In the genomic region with DNA sequence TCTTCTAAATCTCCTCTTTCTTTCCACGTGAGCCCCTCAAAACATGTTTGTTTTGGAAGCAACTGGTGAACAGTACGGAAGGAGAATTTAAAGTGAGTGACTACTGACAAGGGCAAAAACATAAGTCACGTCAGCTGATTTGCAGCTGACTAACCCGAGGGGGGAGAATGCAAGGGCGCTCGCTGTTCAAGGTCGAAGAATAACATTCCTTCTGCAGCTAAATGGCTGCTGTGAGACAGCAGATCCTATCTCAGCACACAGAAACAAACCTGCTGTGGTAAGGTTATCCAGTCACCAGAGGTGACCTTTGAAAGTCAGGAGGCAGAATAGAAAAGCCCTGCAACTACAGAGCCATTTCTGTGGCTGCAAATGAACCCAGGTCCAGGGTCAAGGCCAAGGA, we compare ENCODE assay signal across 14 mouse cellular contexts. TPM values are rescaled to one million over a fixed set of nuclear protein-coding genes. Genes with fewer than 3 reads are reported as not detected.
A peak's percentile ranks its signal among the peaks of the same experiment; 100 is the strongest.
DNase-seq lines count a peak whose midpoint lies in the region; ATAC-seq and TF ChIP-seq lines count a peak whose summit lies in the region.
"Had no signal": no experiment of that assay in that cellular context is flagged by ENCODE, and none has a peak within 500 bp of the region (broad histone marks: within the 10 kb centered on the region; RNA-seq: fewer than 3 reads in every experiment).

No protein-coding gene starts in this region.

- TF ChIP-seq CTCF in heart, adult 2 months (IDR thresholded peaks at IDR 0.05) = no peak

- TF ChIP-seq EP300 in heart, adult 2 months (IDR thresholded peaks at IDR 0.05; ENCODE audit: insufficient read depth, low read depth, low read length) = peak; percentile 68; the same call in 1 of the 2 replicates

- 33% methylated on average over 7 of the region's 7 CpGs for WGBS in kidney, embryonic 16.5 days
- 15% methylated on average over 7 of the region's 7 CpGs for WGBS in heart, adult 2 months

- H3K4me3 ChIP-seq in kidney, embryonic 16.5 days (ENCODE audit: low read length) = no peak overlapping the region
- H3K4me3 ChIP-seq in heart, adult 2 months = no peak overlapping the region
- H3K4me3 ChIP-seq: embryonic facial prominence, embryonic 15.5 days; gastrocnemius, adult 2 months; hindbrain, embryonic 13.5 days; lung, embryonic 15.5 days had no signal

- H3K9me3 ChIP-seq in kidney, embryonic 16.5 days (ENCODE audit: low read length) = no peaks in the 10 kb centered on the region
- H3K9me3 ChIP-seq: embryonic facial prominence, embryonic 15.5 days; hindbrain, embryonic 13.5 days; lung, embryonic 15.5 days had no signal

- no peak overlapping the region for H3K9ac ChIP-seq in kidney, embryonic 16.5 days (replicated peaks; ENCODE audit: low read length)
- H3K9ac ChIP-seq in heart, adult 2 months (ENCODE audit: low read depth, low read length) = no peak overlapping the region
- H3K9ac ChIP-seq: embryonic facial prominence, embryonic 15.5 days; hindbrain, embryonic 13.5 days; lung, embryonic 15.5 days had no signal

- H3K27me3 ChIP-seq in kidney, embryonic 16.5 days (ENCODE audit: insufficient read depth, low read length) = no peaks in the 10 kb centered on the region
- H3K27me3 ChIP-seq in heart, adult 2 months (ENCODE audit: control insufficient read depth, insufficient read depth, low read length) = no peaks in the 10 kb centered on the region
- H3K27me3 ChIP-seq: embryonic facial prominence, embryonic 15.5 days; hindbrain, embryonic 13.5 days; lung, embryonic 15.5 days had no signal

- no peak for TF ChIP-seq POLR2A in heart, adult 2 months (IDR thresholded peaks at IDR 0.05; ENCODE audit: insufficient read depth, low read depth, low read length)

- intact Hi-C loops in heart, adult 2 months (cut with DNase I) = no loop called here
- intact Hi-C loops in heart, postnatal 14 days (cut with DNase I) = no loop called here

- no peak for ATAC-seq in kidney, embryonic 16.5 days (ENCODE audit: low FRiP score, low TSS enrichment)
- ATAC-seq in inflammation-experienced regulatory T-cells, adult 6 months = no peak
- ATAC-seq: forebrain, embryonic 14.5 days had no signal

- H3K4me2 ChIP-seq in kidney, embryonic 16.5 days (replicated peaks; ENCODE audit: low read depth, low read length) = no peak overlapping the region
- H3K4me2 ChIP-seq: embryonic facial prominence, embryonic 15.5 days; hindbrain, embryonic 13.5 days; lung, embryonic 15.5 days had no signal

- H3K4me1 ChIP-seq in kidney, embryonic 16.5 days (ENCODE audit: insufficient read depth, low read length) = peaks cover 4% of the 10 kb centered on the region; the same call in 1 of the 2 replicates
- H3K4me1 ChIP-seq in heart, adult 2 months (ENCODE audit: control insufficient read depth, insufficient read depth, low read length) = no peaks in the 10 kb centered on the region
- H3K4me1 ChIP-seq: embryonic facial prominence, embryonic 15.5 days; hindbrain, embryonic 13.5 days; lung, embryonic 15.5 days had no signal

- DNase-seq in kidney, adult 11 months = peak; percentile 89
- peak; percentile 28 to 44 for DNase-seq in heart, adult 2 months
- DNase-seq in heart, postnatal 14 days = peak; percentile 16 to 21
- peak; percentile 66 to 77 for DNase-seq in kidney, postnatal 36 days
- DNase-seq in spleen, postnatal 10 days (ENCODE audit: low spot score in 2 of 2) = no peak
- no peak for DNase-seq in spleen, adult 12 weeks (ENCODE audit: low spot score)
- DNase-seq: cerebellum, postnatal 36 days; gastrocnemius, adult 2 months had no signal

- H3K36me3 ChIP-seq in kidney, embryonic 16.5 days (ENCODE audit: insufficient read depth, low read length) = no peaks in the 10 kb centered on the region
- H3K36me3 ChIP-seq in heart, adult 2 months (ENCODE audit: control insufficient read depth, insufficient read depth, low read length) = no peaks in the 10 kb centered on the region; the same call in 1 of the 2 replicates
- H3K36me3 ChIP-seq: embryonic facial prominence, embryonic 15.5 days; hindbrain, embryonic 13.5 days; lung, embryonic 15.5 days had no signal

- H3K27ac ChIP-seq in kidney, embryonic 16.5 days (ENCODE audit: low read length) = no peak overlapping the region
- peak overlapping the region; percentile 61 for H3K27ac ChIP-seq in heart, adult 2 months
- H3K27ac ChIP-seq: embryonic facial prominence, embryonic 15.5 days; gastrocnemius, adult 2 months; hindbrain, embryonic 13.5 days; lung, embryonic 15.5 days had no signal

- no peaks in the 10 kb centered on the region for H3K79me2 ChIP-seq in heart, adult 2 months (replicated peaks; ENCODE audit: control insufficient read depth, insufficient read depth, low read length)

RNA-seq across cellular contexts. Expression of gene Slc16a7, which starts 47.1 kb away (rescaled TPM):
- 9.1 and 9.7 TPM in 2 replicates for polyA plus RNA-seq in kidney, embryonic 16.5 days (2015; fragmentation: Nextera tagmentation; extraction: Ambion mirVana)
- 10 to 100 TPM; 13.3 to 14.4 TPM for total RNA-seq in heart, adult 2 months (2021)
- polyA plus RNA-seq in heart, adult 2 months (2012; rRNA removed) = 7.9 and 10.9 TPM in 2 replicates
- 10 to 100 TPM; 10.8 to 11.2 TPM for total RNA-seq in heart, postnatal 14 days (2021)
- polyA plus RNA-seq in inflammation-experienced regulatory T-cells, adult 6 months (2017; shearing (Covaris generic)) = under 1 TPM in 1 of 3 experiments, not detected in 2; 0.21 TPM

Comparison
In these comparisons a context has a peak if more than half of its experiments do, and no peak if none do; other contexts are left out.
1. DNase-seq: peak in kidney, adult 11 months (single experiment), heart, adult 2 months (2 of 2), heart, postnatal 14 days (2 of 2) and kidney, postnatal 36 days (2 of 2); none in spleen, postnatal 10 days (0 of 2) and spleen, adult 12 weeks (single experiment).